Mouse (Mus musculus): ENCODE measurements around the gene Prkab2.

DNA sequence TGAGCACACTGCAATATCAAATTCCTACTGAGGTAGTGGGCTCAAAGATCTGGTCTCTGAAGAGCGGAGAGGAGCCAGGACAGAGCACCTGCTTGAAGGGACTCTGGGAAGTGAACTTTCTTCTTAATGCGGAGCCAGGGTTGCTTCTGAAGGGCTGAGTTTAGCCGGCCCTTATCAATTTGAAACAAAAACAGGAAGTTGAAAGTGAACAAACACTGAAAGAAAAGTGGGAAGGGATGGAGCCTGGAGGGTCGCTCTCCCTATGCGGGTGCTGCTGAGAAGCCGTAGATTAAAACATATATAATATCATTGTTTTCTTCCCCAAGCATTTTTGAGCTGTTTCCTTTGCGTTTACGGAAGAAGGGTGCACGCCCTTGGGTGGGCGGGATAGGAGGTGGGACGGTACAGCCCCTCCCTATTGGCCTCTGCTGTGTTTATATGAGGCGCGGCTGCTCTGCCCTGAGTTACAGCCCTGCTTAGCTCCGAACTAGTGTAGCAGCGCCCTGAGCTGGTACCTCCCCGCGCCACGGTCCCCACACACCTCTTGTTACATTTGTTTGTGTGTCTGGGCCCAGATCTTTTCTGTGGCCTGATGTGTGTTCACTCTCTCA lies 29.5 kb upstream of the Prkab2 start, which contains the start of gene Fmo5:
- peak; percentile 54; the same call in 1 of the 2 replicates for TF ChIP-seq POLR2A (IDR thresholded peaks at IDR 0.05; ENCODE audit: control insufficient read depth, extremely low read depth, insufficient read depth, low read length, poor library complexity)
- no peak for TF ChIP-seq CTCF (IDR thresholded peaks at IDR 0.05; ENCODE audit: borderline replicate concordance, control insufficient read depth, extremely low read depth, insufficient read depth, low read length, poor library complexity)

Data from thymus, adult 2 months (tissue).